Mouse (Mus musculus) heart, adult 2 months (tissue): ENCODE data around the gene Slc39a10.

ENCODE experiments used
- CTCF ChIP-seq: fragments of 200-600 bp; IDR thresholded peaks from 2 replicates; pipeline ENCODE4 v1.8.1; 2022; ENCODE audit warnings: antibody characterized with exemption, mild to moderate bottlenecking, moderate library complexity
- EP300 ChIP-seq: fragments of 200-500 bp; IDR thresholded peaks from 2 replicates; pipeline ENCODE4 v1.6.1; 2011; ENCODE audit warnings: low read depth, low read length, control low read depth; ENCODE audit not compliant: insufficient read depth

DNA sequence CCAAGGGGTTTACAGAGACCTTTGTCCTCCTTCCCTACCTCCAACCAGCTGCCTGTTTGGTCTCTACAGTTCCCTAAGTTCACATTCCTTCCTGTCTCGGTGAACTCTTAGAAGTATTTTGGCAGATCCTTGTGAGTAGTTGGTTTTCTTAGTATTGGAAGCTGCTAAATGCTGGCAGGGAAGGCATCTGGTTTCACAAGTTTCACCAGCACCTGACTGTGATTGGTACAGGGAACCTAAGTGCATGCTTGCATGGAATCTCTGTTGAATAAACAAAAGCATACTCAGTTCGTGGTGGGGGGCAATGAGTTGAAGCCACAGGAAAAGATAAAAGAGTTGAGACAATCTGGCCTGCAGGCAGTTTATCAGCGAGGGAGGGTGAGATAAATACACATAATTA lies 7.4 kb downstream of the Slc39a10 start:
- no peak for TF ChIP-seq CTCF
- no peak for TF ChIP-seq EP300
